ENCODE assay signal across 8 mouse cellular contexts in genomic region chr1:78659270-78659823, GRCm38 (mm10). TPM values are rescaled to one million over a fixed set of nuclear protein-coding genes. Genes with fewer than 3 reads are reported as not detected.
DNase-seq lines count a peak whose midpoint lies in the region; ATAC-seq and TF ChIP-seq lines count a peak whose summit lies in the region.

No protein-coding gene starts in this region.

- H3K4me3 ChIP-seq in heart, embryonic 10.5 days, result peak overlapping the region; percentile 99
- H3K4me3 ChIP-seq in heart, adult 2 months, result no peak overlapping the region
- peak overlapping the region; percentile 91 for H3K4me3 ChIP-seq in ES-Bruce4 (ENCODE audit: low read depth, low read length)
- H3K4me3 ChIP-seq in forebrain, embryonic 16.5 days (replicated peaks; ENCODE audit: low read length), result peak overlapping the region; percentile 97
- peak overlapping the region; percentile 68 for H3K4me3 ChIP-seq in liver, postnatal 0 days (ENCODE audit: low read depth, low read length)

- no peak for TF ChIP-seq POLR2A in heart, adult 2 months (IDR thresholded peaks at IDR 0.05; ENCODE audit: insufficient read depth, low read depth, low read length)
- no peak for TF ChIP-seq POLR2A in ES-Bruce4 (IDR thresholded peaks at IDR 0.05; ENCODE audit: insufficient read depth, low read length)

- ATAC-seq in forebrain, embryonic 16.5 days, result no peak
- ATAC-seq in liver, postnatal 0 days, result no peak

- no peak for DNase-seq in heart, embryonic 10.5 days (ENCODE audit: low spot score)
- DNase-seq in heart, adult 2 months, result no peak
- no peak for DNase-seq in liver, postnatal 0 days
- DNase-seq in thymus, postnatal 36 days, result no peak
- DNase-seq in cerebellum, adult 9-10 months, result no peak
- DNase-seq in layer of hippocampus, adult 8-10 months (ENCODE audit: low spot score in 2 of 2), result no peak

- H3K36me3 ChIP-seq in heart, embryonic 10.5 days, result peaks cover 5% of the 10 kb centered on the region
- H3K36me3 ChIP-seq in heart, adult 2 months (ENCODE audit: control insufficient read depth, insufficient read depth, low read length), result no peaks in the 10 kb centered on the region
- peaks cover 7% of the 10 kb centered on the region; the same call in 1 of the 2 replicates for H3K36me3 ChIP-seq in ES-Bruce4 (ENCODE audit: control insufficient read depth, insufficient read depth, low read length, poor library complexity, severe bottlenecking)
- H3K36me3 ChIP-seq in forebrain, embryonic 16.5 days (ENCODE audit: control insufficient read depth, insufficient read depth), result peaks cover 4% of the 10 kb centered on the region
- H3K36me3 ChIP-seq in liver, postnatal 0 days (replicated peaks; ENCODE audit: insufficient read depth, low read length), result no peaks in the 10 kb centered on the region; the same call in 1 of the 2 replicates

- no peak overlapping the region for H3K9ac ChIP-seq in heart, adult 2 months (ENCODE audit: low read depth, low read length)
- H3K9ac ChIP-seq in ES-Bruce4 (ENCODE audit: low read depth, poor library complexity, severe bottlenecking), result peak overlapping the region; percentile 92; the same call in 1 of the 2 replicates
- peak overlapping the region; percentile 98 for H3K9ac ChIP-seq in forebrain, embryonic 16.5 days (replicated peaks; ENCODE audit: low read depth, low read length)
- H3K9ac ChIP-seq in liver, postnatal 0 days (replicated peaks), result peak overlapping the region; percentile 81; the same call in 1 of the 2 replicates

- no peak for TF ChIP-seq EP300 in heart, adult 2 months (IDR thresholded peaks at IDR 0.05; ENCODE audit: insufficient read depth, low read depth, low read length)
- no peak for TF ChIP-seq EP300 in ES-Bruce4 (IDR thresholded peaks at IDR 0.05; ENCODE audit: insufficient read depth, low read depth, low read length)
- TF ChIP-seq EP300 in liver, postnatal 0 days (IDR thresholded peaks at IDR 0.05; ENCODE audit: low read depth), result no peak

- intact Hi-C loops in heart, adult 2 months (cut with DNase I), result no loop called here

- TF ChIP-seq CTCF in heart, adult 2 months (IDR thresholded peaks at IDR 0.05), result no peak
- no peak for TF ChIP-seq CTCF in ES-Bruce4 (IDR thresholded peaks at IDR 0.05; ENCODE audit: low read depth, low read length)
- no peak for TF ChIP-seq CTCF in liver, postnatal 0 days (IDR thresholded peaks at IDR 0.05; ENCODE audit: low read depth)

- H3K4me1 ChIP-seq in heart, embryonic 10.5 days, result peaks cover 36% of the 10 kb centered on the region
- peaks cover 6% of the 10 kb centered on the region for H3K4me1 ChIP-seq in heart, adult 2 months (ENCODE audit: control insufficient read depth, insufficient read depth, low read length)
- no peaks in the 10 kb centered on the region for H3K4me1 ChIP-seq in ES-Bruce4 (ENCODE audit: control insufficient read depth, insufficient read depth, low read length)
- peaks cover 29% of the 10 kb centered on the region for H3K4me1 ChIP-seq in forebrain, embryonic 16.5 days (replicated peaks; ENCODE audit: control insufficient read depth, insufficient read depth, low read length)
- peaks cover 19% of the 10 kb centered on the region for H3K4me1 ChIP-seq in liver, postnatal 0 days (ENCODE audit: insufficient read depth)

- H3K4me2 ChIP-seq in forebrain, embryonic 16.5 days (ENCODE audit: low read length), result peak overlapping the region; percentile 60
- peak overlapping the region; percentile 73 for H3K4me2 ChIP-seq in liver, postnatal 0 days (ENCODE audit: low read depth, low read length)

- WGBS in heart, embryonic 10.5 days, result 41% methylated on average over 4 of the region's 4 CpGs
- 73% methylated on average over 4 of the region's 4 CpGs for WGBS in heart, adult 2 months
- 15% methylated on average over 4 of the region's 4 CpGs for WGBS in forebrain, embryonic 16.5 days
- WGBS in liver, postnatal 0 days (ENCODE audit: insufficient replicate concordance), result 66% methylated on average over 4 of the region's 4 CpGs

- H3K79me2 ChIP-seq in heart, adult 2 months (replicated peaks; ENCODE audit: control insufficient read depth, insufficient read depth, low read length), result no peaks in the 10 kb centered on the region

- H3K27ac ChIP-seq in heart, embryonic 10.5 days, result peak overlapping the region; percentile 98
- no peak overlapping the region for H3K27ac ChIP-seq in heart, adult 2 months
- no peak overlapping the region for H3K27ac ChIP-seq in ES-Bruce4 (ENCODE audit: insufficient read depth, low read length)
- no peak overlapping the region for H3K27ac ChIP-seq in forebrain, embryonic 16.5 days (ENCODE audit: low read length)
- no peak overlapping the region for H3K27ac ChIP-seq in liver, postnatal 0 days (ENCODE audit: low read depth)

- no peaks in the 10 kb centered on the region for H3K9me3 ChIP-seq in heart, embryonic 10.5 days
- no peaks in the 10 kb centered on the region for H3K9me3 ChIP-seq in ES-Bruce4 (replicated peaks; ENCODE audit: control insufficient read depth, insufficient read depth, low read length, poor library complexity, severe bottlenecking)
- H3K9me3 ChIP-seq in forebrain, embryonic 16.5 days (ENCODE audit: control insufficient read depth, low read length), result no peaks in the 10 kb centered on the region
- no peaks in the 10 kb centered on the region for H3K9me3 ChIP-seq in liver, postnatal 0 days (ENCODE audit: low read length)

- H3K27me3 ChIP-seq in heart, embryonic 10.5 days (ENCODE audit: insufficient read depth, poor library complexity, severe bottlenecking), result no peaks in the 10 kb centered on the region
- H3K27me3 ChIP-seq in heart, adult 2 months (ENCODE audit: control insufficient read depth, insufficient read depth, low read length), result no peaks in the 10 kb centered on the region
- H3K27me3 ChIP-seq in ES-Bruce4 (ENCODE audit: control insufficient read depth, insufficient read depth, low read length, poor library complexity, severe bottlenecking), result no peaks in the 10 kb centered on the region
- no peaks in the 10 kb centered on the region for H3K27me3 ChIP-seq in forebrain, embryonic 16.5 days (replicated peaks; ENCODE audit: control insufficient read depth, insufficient read depth, low read length)
- H3K27me3 ChIP-seq in liver, postnatal 0 days (ENCODE audit: insufficient read depth, low read length), result no peaks in the 10 kb centered on the region

RNA-seq across cellular contexts. Expression of gene Utp14b, which starts 1.5 kb away (rescaled TPM):
- 2.7 and 3.1 TPM in 2 replicates for polyA plus RNA-seq in heart, embryonic 10.5 days (2016; fragmentation: Nextera tagmentation; extraction: Ambion mirVana)
- total RNA-seq in heart, adult 2 months (2021), result 1 to 10 TPM in 1 of 2 experiments, under 1 TPM in 1; 0.97 to 1.1 TPM
- 0.23 TPM in 2 replicates for polyA plus RNA-seq in heart, adult 2 months (2012; rRNA removed)
- 52.4 and 58.8 TPM in 2 replicates for polyA plus RNA-seq in ES-Bruce4 (2011; ENCODE audit: insufficient read depth, insufficient read length, low read depth, missing spikeins)
- 2.2 and 2.4 TPM in 2 replicates for polyA plus RNA-seq in forebrain, embryonic 16.5 days (2015; fragmentation: Nextera tagmentation; extraction: Ambion mirVana)
- 0.59 and 0.65 TPM in 2 replicates for polyA plus RNA-seq in liver, postnatal 0 days (2015; fragmentation: Nextera tagmentation; extraction: Ambion mirVana)
- total RNA-seq in layer of hippocampus, adult 8-10 months (2022), result 10 to 100 TPM; 19.6 to 33.4 (median 22.8) TPM

RNA-seq across cellular contexts. Expression of gene Acsl3, which starts 1.7 kb away (rescaled TPM):
- 56.7 and 61.8 TPM in 2 replicates for polyA plus RNA-seq in heart, embryonic 10.5 days (2016; fragmentation: Nextera tagmentation; extraction: Ambion mirVana)
- 1 to 10 TPM; 4.4 to 6.6 TPM for total RNA-seq in heart, adult 2 months (2021)
- 2.6 and 4.5 TPM in 2 replicates for polyA plus RNA-seq in heart, adult 2 months (2012; rRNA removed)
- polyA plus RNA-seq in ES-Bruce4 (2011; ENCODE audit: insufficient read depth, insufficient read length, low read depth, missing spikeins), result 117 and 143 TPM in 2 replicates
- polyA plus RNA-seq in forebrain, embryonic 16.5 days (2015; fragmentation: Nextera tagmentation; extraction: Ambion mirVana), result 87.6 and 91.3 TPM in 2 replicates
- polyA plus RNA-seq in liver, postnatal 0 days (2015; fragmentation: Nextera tagmentation; extraction: Ambion mirVana), result 7.6 and 8.4 TPM in 2 replicates
- total RNA-seq in layer of hippocampus, adult 8-10 months (2022), result 100 to 1,000 TPM; 163 to 191 (median 171) TPM

Comparison
In these comparisons a context has a peak if more than half of its experiments do, and no peak if none do; other contexts are left out.
1. RNA of gene Utp14b, which starts 1.5 kb away (polyA plus RNA-seq): 52.4 to 58.8 TPM in ES-Bruce4; 2.7 to 3.1 TPM in heart, embryonic 10.5 days, 2.2 to 2.4 TPM in forebrain, embryonic 16.5 days, 0.59 to 0.65 TPM in liver, postnatal 0 days and 0.23 TPM in heart, adult 2 months; every median in the first group is over 10 times any median in the second.